Mouse (Mus musculus): ENCODE data around the gene Kifc1. TPM values are rescaled to one million over a fixed set of nuclear protein-coding genes. Genes with fewer than 3 reads are reported as not detected.
A peak's percentile ranks its signal among the peaks of the same experiment; 100 is the strongest.

The Kifc1 gene
- polyA plus RNA-seq (2016; fragmentation: Nextera tagmentation; extraction: Ambion mirVana): 5.9 and 6.6 TPM in 2 replicates

GRCm38 (mm10) chr17:33890533-33891059 is at the start of gene Kifc1:
Gene Kifc1, minus strand, starts transcription at chr17:33890661.
- Histone ChIP-seq H3K4me3 (peak within 1 kb of the TSS; percentile 77), H3K27ac (peak within 1 kb of the TSS; percentile 91), H3K27me3 (ENCODE audit: low read depth, poor library complexity, severe bottlenecking) (no peaks in the 10 kb centered on the region), H3K9me3 (replicated peaks) (no peaks in the 10 kb centered on the region), H3K4me1 (peaks cover 15% of the 10 kb centered on the region), H3K36me3 (peaks cover 15% of the 10 kb centered on the region)
- peak; percentile 99 for DNase-seq (ENCODE audit: low spot score)
- under 1% methylated on average over 49 of the region's 49 CpGs for WGBS

GRCm38 (mm10) chr17:33938783-33939182 is 48.3 kb upstream of the Kifc1 start:
- Histone ChIP-seq H3K36me3 (peaks cover 75% of the 10 kb centered on the region), H3K9me3 (replicated peaks) (no peaks in the 10 kb centered on the region), H3K4me1 (peaks cover 24% of the 10 kb centered on the region), H3K27me3 (ENCODE audit: low read depth, poor library complexity, severe bottlenecking) (no peaks in the 10 kb centered on the region), H3K27ac (no peak overlapping the region), H3K4me3 (peak overlapping the region; percentile 90)
- DNase-seq (ENCODE audit: low spot score): no peak
- WGBS: 79% methylated on average over 11 of the region's 11 CpGs

DNA sequence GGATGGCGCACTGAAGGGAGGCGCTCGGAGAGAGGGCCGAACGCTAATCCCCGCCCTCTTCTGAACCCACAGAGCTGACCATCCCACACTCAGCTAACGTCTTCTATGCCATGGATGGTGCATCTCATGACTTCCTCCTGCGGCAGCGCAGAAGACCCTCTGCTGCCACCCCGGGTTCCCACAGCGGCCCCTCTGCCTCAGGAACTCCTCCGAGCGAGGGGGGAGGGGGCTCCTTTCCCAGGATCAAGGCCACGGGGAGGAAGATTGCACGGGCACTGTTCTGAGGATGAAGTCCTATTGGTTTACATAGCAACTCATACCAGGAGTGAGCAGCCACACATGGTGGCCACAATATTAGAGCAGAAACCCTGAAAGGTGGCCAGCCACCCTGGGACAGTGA is 46.5 kb upstream of the Kifc1 start:
- Histone ChIP-seq H3K9me3 (replicated peaks) (no peaks in the 10 kb centered on the region), H3K27me3 (ENCODE audit: low read depth, poor library complexity, severe bottlenecking) (no peaks in the 10 kb centered on the region), H3K4me3 (no peak overlapping the region), H3K4me1 (peaks cover 22% of the 10 kb centered on the region), H3K36me3 (peaks cover 75% of the 10 kb centered on the region), H3K27ac (no peak overlapping the region)
- 84% methylated on average over 15 of the region's 15 CpGs for WGBS
- no peak for DNase-seq (ENCODE audit: low spot score)

GRCm38 (mm10) chr17:33935422-33936055 is 45.1 kb upstream of the Kifc1 start:
- H3K36me3 ChIP-seq: peaks cover 71% of the 10 kb centered on the region
- H3K4me3 ChIP-seq: peak overlapping the region; percentile 20
- peaks cover 22% of the 10 kb centered on the region for H3K4me1 ChIP-seq
- WGBS: 89% methylated on average over 21 of the region's 21 CpGs
- H3K27me3 ChIP-seq (ENCODE audit: low read depth, poor library complexity, severe bottlenecking): peaks cover 5% of the 10 kb centered on the region; the same call in 1 of the 2 replicates
- DNase-seq (ENCODE audit: low spot score): no peak
- no peak overlapping the region for H3K27ac ChIP-seq
- no peaks in the 10 kb centered on the region for H3K9me3 ChIP-seq (replicated peaks)

DNA sequence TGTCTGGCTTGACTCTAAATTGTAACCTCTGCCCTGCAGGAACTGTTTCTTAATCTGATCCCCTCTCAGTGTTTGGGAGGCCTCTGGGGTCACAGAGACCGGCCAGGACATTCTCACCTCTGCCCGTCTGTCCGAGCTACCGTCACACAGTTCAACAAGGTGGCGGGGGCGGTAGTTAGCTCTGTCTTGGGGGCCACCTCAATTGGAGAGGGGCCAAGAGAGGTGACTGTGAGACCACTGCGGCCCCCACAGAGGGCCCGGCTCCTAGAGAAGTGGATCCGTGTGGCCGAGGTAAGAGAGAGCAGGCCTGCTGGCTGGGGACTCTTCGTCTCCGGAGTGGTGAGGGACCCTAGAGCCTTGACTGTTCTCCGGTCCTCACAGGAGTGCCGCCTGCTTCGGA is 42.5 kb upstream of the Kifc1 start:
- 92% methylated on average over 15 of the region's 15 CpGs for WGBS
- H3K36me3 ChIP-seq: peaks cover 59% of the 10 kb centered on the region
- peaks cover 5% of the 10 kb centered on the region; the same call in 1 of the 2 replicates for H3K27me3 ChIP-seq (ENCODE audit: low read depth, poor library complexity, severe bottlenecking)
- peak overlapping the region; percentile 1; the same call in 1 of the 2 replicates for H3K4me3 ChIP-seq
- DNase-seq (ENCODE audit: low spot score): no peak
- no peaks in the 10 kb centered on the region for H3K9me3 ChIP-seq (replicated peaks)
- peaks cover 30% of the 10 kb centered on the region for H3K4me1 ChIP-seq
- H3K27ac ChIP-seq: no peak overlapping the region

GRCm38 (mm10) chr17:33932448-33932847 is 42.0 kb upstream of the Kifc1 start:
- Histone ChIP-seq H3K36me3 (peaks cover 59% of the 10 kb centered on the region), H3K4me3 (no peak overlapping the region), H3K4me1 (peaks cover 34% of the 10 kb centered on the region), H3K27ac (no peak overlapping the region), H3K9me3 (replicated peaks) (no peaks in the 10 kb centered on the region), H3K27me3 (ENCODE audit: low read depth, poor library complexity, severe bottlenecking) (peaks cover 5% of the 10 kb centered on the region; the same call in 1 of the 2 replicates)
- 91% methylated on average over 14 of the region's 14 CpGs for WGBS
- DNase-seq (ENCODE audit: low spot score): no peak

- no peak overlapping the region for H3K4me3 ChIP-seq
- H3K27me3 ChIP-seq (ENCODE audit: low read depth, poor library complexity, severe bottlenecking): peaks cover 5% of the 10 kb centered on the region; the same call in 1 of the 2 replicates
- no peak overlapping the region for H3K27ac ChIP-seq
- H3K36me3 ChIP-seq: peaks cover 54% of the 10 kb centered on the region
- H3K4me1 ChIP-seq: peaks cover 34% of the 10 kb centered on the region
- WGBS: 89% methylated on average over 11 of the region's 11 CpGs
- no peak for DNase-seq (ENCODE audit: low spot score)
- no peaks in the 10 kb centered on the region for H3K9me3 ChIP-seq (replicated peaks)
These were observed 41.5 kb upstream of the Kifc1 start for GRCm38 (mm10) chr17:33931947-33932346.

GRCm38 (mm10) chr17:33931159-33931866 is 40.9 kb upstream of the Kifc1 start:
- 35% methylated on average over 18 of the region's 18 CpGs for WGBS

GRCm38 (mm10) chr17:33930280-33931158 is 40.1 kb upstream of the Kifc1 start:
- H3K27me3 ChIP-seq (ENCODE audit: low read depth, poor library complexity, severe bottlenecking): peaks cover 5% of the 10 kb centered on the region; the same call in 1 of the 2 replicates
- H3K4me1 ChIP-seq: peaks cover 34% of the 10 kb centered on the region
- under 1% methylated on average over 45 of the region's 45 CpGs for WGBS
- DNase-seq (ENCODE audit: low spot score): peak; percentile 58
- H3K4me3 ChIP-seq: peak overlapping the region; percentile 77
- peak overlapping the region; percentile 91 for H3K27ac ChIP-seq
- H3K9me3 ChIP-seq (replicated peaks): no peaks in the 10 kb centered on the region
- peaks cover 53% of the 10 kb centered on the region for H3K36me3 ChIP-seq

More at GRCm38 (mm10) chr17:33931159-33931866, 40.9 kb upstream of the Kifc1 start:
- Histone ChIP-seq H3K4me1 (peaks cover 34% of the 10 kb centered on the region), H3K4me3 (peak overlapping the region; percentile 77), H3K36me3 (peaks cover 54% of the 10 kb centered on the region), H3K27ac (peak overlapping the region; percentile 91), H3K9me3 (replicated peaks) (no peaks in the 10 kb centered on the region), H3K27me3 (ENCODE audit: low read depth, poor library complexity, severe bottlenecking) (peaks cover 5% of the 10 kb centered on the region; the same call in 1 of the 2 replicates)
- DNase-seq (ENCODE audit: low spot score): no peak

DNA sequence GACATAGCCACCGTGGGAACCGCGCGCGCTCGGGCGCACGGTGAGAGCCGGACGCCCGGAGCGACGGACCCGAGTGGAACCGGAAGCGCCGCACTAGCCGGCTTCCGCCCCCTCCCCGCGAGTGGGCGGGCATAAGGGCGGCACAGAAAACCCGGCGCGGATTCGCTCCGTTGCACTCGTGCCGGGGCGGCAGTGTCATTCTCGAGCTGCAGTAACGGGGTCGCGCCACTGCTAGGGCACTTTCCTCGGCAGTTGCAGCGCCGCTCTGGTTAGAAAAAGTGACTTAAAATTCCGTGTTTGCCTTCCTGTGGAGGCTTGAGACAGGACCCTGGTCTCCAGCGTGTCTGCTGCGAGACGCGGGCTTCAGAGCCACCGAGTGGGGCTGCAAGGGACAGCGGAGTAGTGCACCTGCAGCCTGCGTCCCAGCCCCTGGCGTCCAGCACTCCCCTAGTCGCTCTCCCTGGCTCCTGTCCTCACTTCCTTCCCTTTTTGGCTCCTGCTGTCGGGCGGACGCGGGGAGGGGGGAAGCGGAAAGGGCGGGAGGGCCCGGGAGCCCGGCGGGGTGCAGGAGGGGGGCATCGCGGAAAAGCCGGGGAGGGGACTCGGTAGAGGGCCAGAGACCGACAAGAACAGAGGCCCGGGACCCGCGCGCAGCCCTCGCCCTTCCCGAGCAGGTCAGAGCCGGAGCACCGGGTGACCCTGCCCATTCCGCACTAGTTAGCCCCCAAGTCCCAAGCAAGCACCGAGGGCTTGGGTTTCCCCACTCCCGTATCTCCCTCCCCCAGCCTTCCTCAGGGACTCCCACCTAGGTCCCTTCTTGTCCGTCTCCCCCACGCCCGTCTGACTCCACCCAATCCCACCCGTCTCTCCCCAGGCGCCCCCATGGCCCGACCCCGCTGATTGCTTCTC is 39.2 kb upstream of the Kifc1 start, which contains the start of gene Rgl2:
Gene Rgl2 (plus strand): TSS at position 173 of the 909 bp plus-strand sequence.
- Histone ChIP-seq H3K9me3 (replicated peaks) (no peaks in the 10 kb centered on the region), H3K27me3 (ENCODE audit: low read depth, poor library complexity, severe bottlenecking) (peaks cover 5% of the 10 kb centered on the region; the same call in 1 of the 2 replicates), H3K27ac (peak within 1 kb of the TSS; percentile 91), H3K4me1 (peaks cover 34% of the 10 kb centered on the region), H3K36me3 (peaks cover 44% of the 10 kb centered on the region), H3K4me3 (peak within 1 kb of the TSS; percentile 77)
- peak; percentile 98 for DNase-seq (ENCODE audit: low spot score)
- under 1% methylated on average over 80 of the region's 80 CpGs for WGBS

DNA sequence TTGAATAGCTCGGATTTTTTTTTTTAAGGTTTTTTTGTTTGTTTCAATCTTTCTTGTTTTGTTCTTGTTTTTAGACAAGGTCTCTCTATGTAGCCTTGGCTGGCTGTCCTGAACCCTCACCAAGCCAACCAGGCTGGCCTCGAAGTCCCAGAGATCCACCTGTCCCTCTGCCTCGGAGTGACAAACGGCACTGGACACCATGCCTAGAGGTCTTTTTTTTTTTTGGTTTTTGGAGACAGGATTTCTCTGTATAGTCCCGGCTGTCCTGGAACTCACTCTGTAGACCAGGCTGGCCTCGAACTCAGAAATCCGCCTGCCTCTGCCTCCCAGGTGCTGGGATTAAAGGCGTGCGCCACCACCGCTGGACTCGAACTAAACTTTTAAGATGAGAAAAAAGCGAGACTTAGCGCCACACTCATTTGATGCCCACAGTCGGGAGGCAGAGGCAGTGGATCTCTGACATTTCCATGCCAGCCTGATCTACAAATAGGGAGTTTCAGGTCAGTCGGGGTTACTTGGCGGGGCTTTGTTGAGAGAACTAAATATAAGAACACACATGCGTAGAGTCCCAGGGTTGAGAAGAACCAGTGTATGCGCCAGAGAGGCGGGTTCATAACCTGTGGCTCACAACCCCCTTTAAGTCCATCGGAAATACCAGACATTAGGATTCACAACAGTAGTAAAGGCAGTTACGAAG is 37.9 kb upstream of the Kifc1 start:
- H3K4me1 ChIP-seq: peaks cover 34% of the 10 kb centered on the region

More for the DNA sequence above, 37.9 kb upstream of the Kifc1 start:
- Histone ChIP-seq H3K4me3 (peak overlapping the region; percentile 77), H3K36me3 (peaks cover 31% of the 10 kb centered on the region), H3K27me3 (ENCODE audit: low read depth, poor library complexity, severe bottlenecking) (peaks cover 5% of the 10 kb centered on the region; the same call in 1 of the 2 replicates), H3K9me3 (replicated peaks) (no peaks in the 10 kb centered on the region), H3K27ac (peak overlapping the region; percentile 91)
- WGBS: 65% methylated on average over 21 of the region's 21 CpGs
- DNase-seq (ENCODE audit: low spot score): no peak
